Mouse (Mus musculus) liver, embryonic 14.5 days (tissue): ENCODE results near the gene Tmc1.

ENCODE experiments used
- CTCF ChIP-seq: IDR thresholded peaks from 2 replicates; pipeline ENCODE4 v1.5.1; 2016; ENCODE audit warnings: antibody characterized with exemption, low read depth, control low read depth
- EP300 ChIP-seq: IDR thresholded peaks from 2 replicates; pipeline ENCODE4 v1.6.1; 2016; ENCODE audit warnings: antibody characterized with exemption, low read depth

GRCm38 (mm10) chr19:20860270-20860669, 93.7 kb downstream of the Tmc1 start:
- TF ChIP-seq EP300 (no peak), CTCF (no peak)
